Mouse (Mus musculus) cortical plate, adult 2 months (tissue): ENCODE data around the gene 1700013H16Rik.

ENCODE experiments used
- CTCF ChIP-seq: fragments of 200-500 bp; IDR thresholded peaks from 2 replicates; pipeline ENCODE4 v1.5.1; 2011; ENCODE audit warnings: mild to moderate bottlenecking, control low read depth, low read length; ENCODE audit not compliant: insufficient read depth; ENCODE audit errors: extremely low read depth
- POLR2A ChIP-seq: fragments of 200-500 bp; IDR thresholded peaks from 2 replicates; pipeline ENCODE4 v1.6.1; 2011; ENCODE audit warnings: mild to moderate bottlenecking, low read length, control low read depth; ENCODE audit not compliant: insufficient read depth; ENCODE audit errors: extremely low read depth

- TF ChIP-seq POLR2A, result no peak
- no peak for TF ChIP-seq CTCF
Measured at GRCm38 (mm10) chrX:53699225-53699624, 58.4 kb downstream of the 1700013H16Rik start.
